Mouse (Mus musculus) heart, embryonic 11.5 days (tissue): Measurements from ENCODE around the gene Syvn1. TPM values are rescaled to one million over a fixed set of nuclear protein-coding genes. Genes with fewer than 3 reads are reported as not detected.

Source experiments
- ATAC-seq: fragments of 200-750 bp; cut with Nextera tagmentation; replicated peaks from 2 replicates; pipeline ENCODE4 v1.8.0; 2017; ENCODE audit warnings: moderate library complexity; ENCODE audit not compliant: insufficient number of reproducible peaks, low FRiP score, low TSS enrichment
- H3K27ac ChIP-seq: fragments of 300-500 bp; sonication (generic); 2 replicates; pipeline ENCODE4 v1.5.1; 2014; ENCODE audit warnings: mild to moderate bottlenecking, low read depth, low read length
- H3K27me3 ChIP-seq: fragments of 300-500 bp; sonication (generic); 2 replicates; pipeline ENCODE4 v1.6.1; 2014; ENCODE audit warnings: mild to moderate bottlenecking, low read length, mixed read lengths; ENCODE audit not compliant: control insufficient read depth, insufficient read depth
- H3K36me3 ChIP-seq: fragments of 300-500 bp; sonication (generic); 2 replicates; pipeline ENCODE4 v1.6.1; 2014; ENCODE audit warnings: mild to moderate bottlenecking, low read length, moderate library complexity, mixed read lengths; ENCODE audit not compliant: control insufficient read depth, insufficient read depth
- H3K4me1 ChIP-seq: fragments of 300-500 bp; sonication (generic); 2 replicates; pipeline ENCODE4 v1.6.1; 2014; ENCODE audit warnings: low read length; ENCODE audit not compliant: control insufficient read depth, insufficient read depth
- H3K4me2 ChIP-seq: fragments of 300-500 bp; sonication (generic); 2 replicates; pipeline ENCODE4 v1.6.1; 2014; ENCODE audit warnings: mild to moderate bottlenecking, moderate library complexity
- H3K4me3 ChIP-seq: fragments of 300-500 bp; sonication (generic); 2 replicates; pipeline ENCODE4 v1.5.1; 2014; ENCODE audit warnings: low read depth, low read length
- H3K9ac ChIP-seq: fragments of 300-500 bp; sonication (generic); 2 replicates; pipeline ENCODE4 v1.6.1; 2014; ENCODE audit warnings: mild to moderate bottlenecking, low read depth, low read length, moderate library complexity
- H3K9me3 ChIP-seq: fragments of 300-500 bp; sonication (generic); replicated peaks from 2 replicates; pipeline ENCODE4 v1.6.1; 2016; ENCODE audit warnings: low read length; ENCODE audit not compliant: control insufficient read depth
- WGBS: fragments of 180-500 bp; shearing (Covaris S2); extraction: QIAGEN DNeasy Blood & Tissue Kit; methylation state at CpG from one replicate; pipeline ENCODE4 v1.1.7; 2014; ENCODE audit not compliant: insufficient replicate concordance; 5-methylcytosine and 5-hydroxymethylcytosine counted together
- polyA plus RNA-seq: library from polyadenylated mRNA; unstranded; fragments of >200 nt; fragmentation: Nextera tagmentation; extraction: Ambion mirVana; gene quantifications from 2 replicates; pipeline ENCODE4 v1.2.1, GENCODE M21; 2014

Syvn1 gene
- polyA plus RNA-seq, 1 experiment from 2014 or later, result 19.5 TPM

DNA sequence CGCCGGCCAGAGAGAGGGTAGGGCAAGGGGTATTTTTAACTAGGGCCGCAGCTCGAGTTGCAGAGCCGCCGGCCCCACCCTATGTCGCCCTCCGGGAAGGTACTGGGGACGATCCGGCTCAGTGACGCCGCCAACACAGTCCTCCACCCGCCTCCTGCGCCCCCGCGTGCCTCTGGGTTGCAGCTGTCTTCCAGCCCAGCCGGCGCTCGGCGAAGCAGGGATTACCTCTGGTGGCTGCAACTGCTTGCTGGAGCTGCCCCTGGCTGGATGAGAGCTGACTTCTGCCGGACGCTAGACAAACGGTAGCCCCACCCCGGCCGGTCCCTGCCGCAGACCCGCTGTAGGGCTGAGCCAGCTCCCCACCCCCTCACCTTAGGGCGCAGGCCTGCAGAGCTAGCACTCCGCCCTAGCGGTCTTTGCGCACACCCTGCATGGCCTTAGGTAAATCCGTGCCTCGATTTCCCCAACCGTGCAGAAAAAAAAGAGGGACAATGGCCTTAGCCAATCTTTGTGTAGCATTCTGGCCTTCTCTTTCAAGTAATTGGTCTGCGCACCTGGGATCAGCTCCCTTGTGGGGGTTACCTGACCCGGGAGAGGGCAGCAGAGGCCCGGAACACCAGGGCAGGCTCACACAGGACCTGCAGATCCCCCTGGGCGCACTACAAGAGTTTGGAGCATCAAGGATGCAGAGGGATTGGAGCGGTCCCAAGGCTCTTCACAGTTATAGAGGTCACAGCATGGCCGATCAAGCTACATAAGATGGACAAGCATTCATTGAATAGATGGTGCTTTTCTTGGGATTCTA, 30.7 kb upstream of the Syvn1 start, which contains the start of gene Capn1:
Capn1 (minus strand) TSS at position 387 of the 805 bp plus-strand sequence.
- 3% methylated on average over 39 of the region's 40 CpGs for WGBS
- peak within 1 kb of the TSS; percentile 73 for H3K9ac ChIP-seq
- peak within 1 kb of the TSS; percentile 80 for H3K27ac ChIP-seq
- peak; percentile 72 for ATAC-seq
- H3K4me2 ChIP-seq, result peak within 1 kb of the TSS; percentile 95
- H3K9me3 ChIP-seq, result no peaks in the 10 kb centered on the region
- peaks cover 9% of the 10 kb centered on the region; the same call in 1 of the 2 replicates for H3K4me1 ChIP-seq
- H3K27me3 ChIP-seq, result peaks cover 6% of the 10 kb centered on the region; the same call in 1 of the 2 replicates
- H3K36me3 ChIP-seq, result no peaks in the 10 kb centered on the region
- peak within 1 kb of the TSS; percentile 60 for H3K4me3 ChIP-seq

DNA sequence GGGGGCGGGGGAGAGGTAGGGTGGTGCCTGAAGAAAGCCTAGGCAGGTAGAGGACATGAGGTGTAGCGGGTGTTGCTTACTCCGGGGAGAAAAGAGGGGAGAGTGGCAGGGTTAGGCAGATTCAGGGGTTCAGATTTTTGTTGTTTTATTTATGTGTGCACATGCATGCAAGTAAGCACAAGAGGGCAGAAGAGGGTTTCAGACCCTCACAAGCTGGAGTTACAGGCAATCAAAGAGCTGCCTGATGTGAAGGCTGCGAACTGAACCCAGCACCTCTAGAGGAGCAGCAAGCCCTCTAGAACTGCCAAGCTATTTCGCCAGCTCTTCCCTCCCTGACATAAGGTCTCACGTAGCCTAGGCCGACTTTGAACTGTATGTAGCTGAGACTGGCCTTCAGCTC, 29.8 kb upstream of the Syvn1 start:
- Histone ChIP-seq H3K4me2 (peak overlapping the region; percentile 95; the same call in 1 of the 2 replicates), H3K9me3 (no peaks in the 10 kb centered on the region), H3K9ac (no peak overlapping the region), H3K27me3 (peaks cover 6% of the 10 kb centered on the region; the same call in 1 of the 2 replicates), H3K4me3 (0 out of 2 replicates have a peak overlapping the region, but pooled peaks have one; percentile 60), H3K27ac (no peak overlapping the region), H3K36me3 (no peaks in the 10 kb centered on the region), H3K4me1 (peaks cover 9% of the 10 kb centered on the region; the same call in 1 of the 2 replicates)
- WGBS, result 52% methylated on average over 7 of the region's 7 CpGs
- no peak for ATAC-seq

DNA sequence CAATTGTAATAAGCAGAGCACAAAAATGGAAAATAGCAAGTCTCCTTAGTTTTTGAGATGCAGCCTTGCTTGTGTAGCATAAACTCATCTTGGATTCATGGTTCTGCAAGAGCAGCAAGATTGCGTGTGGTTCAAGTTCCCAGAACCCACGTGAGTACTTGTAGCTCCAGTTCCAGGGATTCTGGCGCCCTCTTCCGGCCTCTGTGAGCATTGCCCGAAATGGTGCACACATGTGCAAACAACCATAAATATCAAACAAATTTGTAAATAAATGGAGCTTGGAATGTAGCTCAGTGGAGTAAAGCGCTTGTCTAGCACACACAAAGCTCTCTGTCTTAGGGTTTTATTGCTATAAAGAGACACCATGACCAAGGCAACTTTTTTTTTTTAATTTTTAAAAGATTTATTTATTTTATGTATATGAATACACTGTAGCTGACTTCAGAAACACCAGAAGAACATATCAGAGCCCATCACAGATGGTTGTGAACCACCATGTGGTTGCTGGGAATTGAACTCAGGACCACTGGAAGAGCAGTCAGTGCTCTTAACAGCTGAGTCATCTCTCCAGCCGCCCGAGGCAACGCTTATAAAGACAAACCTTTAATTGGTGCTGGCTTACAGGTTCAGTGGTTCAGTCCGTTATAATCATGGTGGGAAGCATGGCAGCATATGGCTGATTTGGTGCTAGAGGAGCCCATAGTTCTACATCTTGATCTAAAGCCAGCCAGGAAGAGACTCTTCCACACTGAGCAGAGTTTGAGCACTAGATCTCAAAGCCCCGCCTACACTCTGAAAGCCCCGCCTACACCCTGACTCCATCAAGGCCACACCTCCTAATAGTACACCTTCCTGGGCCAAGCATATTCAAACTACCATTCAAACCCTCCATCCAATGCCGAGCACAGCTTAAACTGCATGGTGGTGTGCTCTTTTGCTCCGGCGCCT, 28.0 kb upstream of the Syvn1 start:
- Histone ChIP-seq H3K4me3 (no peak overlapping the region), H3K27ac (no peak overlapping the region), H3K36me3 (no peaks in the 10 kb centered on the region), H3K9ac (no peak overlapping the region), H3K4me1 (peaks cover 9% of the 10 kb centered on the region; the same call in 1 of the 2 replicates), H3K9me3 (no peaks in the 10 kb centered on the region), H3K27me3 (peaks cover 3% of the 10 kb centered on the region; the same call in 1 of the 2 replicates), H3K4me2 (no peak overlapping the region)
- WGBS, result 23% methylated on average over 15 of the region's 15 CpGs
- ATAC-seq, result no peak

DNA sequence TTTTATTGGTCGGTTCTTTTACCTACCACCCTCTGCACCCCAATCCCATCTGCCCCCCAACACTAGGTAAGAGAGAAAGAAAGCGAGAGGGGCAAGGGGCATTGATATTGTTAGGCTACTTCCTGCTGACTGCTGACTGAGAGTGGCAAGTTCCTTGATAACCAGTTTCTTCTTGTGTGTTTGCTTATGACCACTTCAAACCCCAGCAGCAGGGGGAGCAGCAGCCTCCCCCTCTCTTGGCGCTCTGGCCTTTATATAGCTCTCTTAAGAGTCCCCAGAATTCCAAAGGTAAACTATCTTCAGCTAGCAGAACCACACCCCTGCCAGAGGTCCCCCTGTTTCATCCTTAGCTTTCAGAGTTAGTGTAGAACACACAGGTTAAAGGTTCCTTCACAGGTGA, 26.1 kb upstream of the Syvn1 start:
- Histone ChIP-seq H3K4me3 (no peak overlapping the region), H3K9ac (no peak overlapping the region), H3K4me2 (no peak overlapping the region), H3K4me1 (peaks cover 2% of the 10 kb centered on the region; the same call in 1 of the 2 replicates), H3K9me3 (no peaks in the 10 kb centered on the region), H3K36me3 (no peaks in the 10 kb centered on the region), H3K27ac (no peak overlapping the region), H3K27me3 (peaks cover 3% of the 10 kb centered on the region; the same call in 1 of the 2 replicates)
- no peak for ATAC-seq
- WGBS, result 35% methylated on average over 3 of the region's 3 CpGs

DNA sequence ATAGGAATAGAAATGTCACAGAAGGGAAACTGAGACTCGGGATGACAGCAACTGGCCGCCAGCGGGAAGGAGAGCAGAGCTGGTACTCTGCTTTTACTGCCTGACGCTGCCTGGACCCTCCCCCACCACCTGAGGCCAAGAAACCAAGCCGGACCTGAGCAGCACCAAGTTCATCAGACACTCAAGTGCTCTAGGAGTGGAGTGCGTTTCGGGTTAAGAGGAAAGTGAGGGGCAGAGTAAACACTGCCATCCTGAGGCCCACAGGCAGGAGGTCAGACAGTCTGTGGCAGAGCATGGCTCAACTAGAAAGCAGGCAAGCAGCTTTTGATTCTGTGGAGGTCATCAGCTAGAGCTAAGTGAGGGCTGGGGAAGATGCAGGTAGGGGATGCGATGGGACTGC, 23.3 kb upstream of the Syvn1 start:
- Histone ChIP-seq H3K27ac (no peak overlapping the region), H3K36me3 (no peaks in the 10 kb centered on the region), H3K4me1 (no peaks in the 10 kb centered on the region), H3K9ac (no peak overlapping the region), H3K9me3 (no peaks in the 10 kb centered on the region), H3K27me3 (no peaks in the 10 kb centered on the region), H3K4me2 (no peak overlapping the region), H3K4me3 (no peak overlapping the region)
- ATAC-seq, result no peak
- 54% methylated on average over 8 of the region's 8 CpGs for WGBS

DNA sequence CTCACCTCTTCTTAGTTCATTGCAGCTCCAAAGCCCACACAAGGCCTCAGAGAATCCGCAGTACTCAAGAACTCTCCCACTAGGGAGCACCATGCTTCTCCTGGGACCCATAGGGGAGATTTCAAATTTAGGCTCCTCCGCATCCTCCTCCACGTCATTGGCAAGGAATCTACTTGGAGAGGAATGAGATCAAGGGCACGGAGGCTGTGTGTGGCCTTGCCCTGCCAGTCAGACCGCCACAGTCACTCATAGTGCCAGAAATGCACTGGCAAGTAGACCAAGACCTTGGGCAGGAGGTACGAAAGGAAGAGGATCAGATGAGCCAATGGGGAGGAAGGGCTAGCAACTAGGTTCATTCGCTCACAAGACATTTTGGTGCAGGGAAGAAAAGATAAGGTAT, 22.4 kb upstream of the Syvn1 start:
- H3K4me3 ChIP-seq, result no peak overlapping the region
- no peaks in the 10 kb centered on the region for H3K4me1 ChIP-seq
- ATAC-seq, result no peak
- H3K36me3 ChIP-seq, result no peaks in the 10 kb centered on the region
- H3K27ac ChIP-seq, result no peak overlapping the region
- no peak overlapping the region for H3K4me2 ChIP-seq
- H3K27me3 ChIP-seq, result no peaks in the 10 kb centered on the region
- H3K9me3 ChIP-seq, result no peaks in the 10 kb centered on the region
- H3K9ac ChIP-seq, result no peak overlapping the region
- WGBS, result 77% methylated on average over 7 of the region's 7 CpGs

DNA sequence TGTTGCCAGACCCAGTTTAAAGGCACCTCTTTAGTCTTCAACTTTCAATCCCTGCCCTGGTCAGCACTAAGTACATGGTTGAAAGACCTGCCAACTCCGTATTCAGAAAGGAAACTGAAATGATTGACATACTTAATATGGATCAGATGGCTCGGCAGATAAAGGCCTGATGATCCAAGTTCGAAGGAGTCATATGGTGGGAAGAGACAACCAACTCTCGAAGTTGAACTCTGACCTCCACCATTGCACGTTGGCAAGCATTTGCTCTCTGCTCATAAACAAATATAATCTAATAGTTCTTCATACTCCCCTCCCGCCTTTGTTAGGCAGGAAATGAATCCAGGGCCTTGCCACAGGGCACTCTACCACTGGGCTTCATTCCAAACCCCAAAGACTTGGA, 17.4 kb upstream of the Syvn1 start:
- H3K36me3 ChIP-seq, result no peaks in the 10 kb centered on the region
- ATAC-seq, result no peak
- no peaks in the 10 kb centered on the region for H3K27me3 ChIP-seq
- H3K4me2 ChIP-seq, result no peak overlapping the region
- H3K9ac ChIP-seq, result no peak overlapping the region
- H3K27ac ChIP-seq, result no peak overlapping the region
- no peak overlapping the region for H3K4me3 ChIP-seq
- no peaks in the 10 kb centered on the region for H3K9me3 ChIP-seq
- H3K4me1 ChIP-seq, result no peaks in the 10 kb centered on the region
- 79% methylated on average over 6 of the region's 6 CpGs for WGBS

DNA sequence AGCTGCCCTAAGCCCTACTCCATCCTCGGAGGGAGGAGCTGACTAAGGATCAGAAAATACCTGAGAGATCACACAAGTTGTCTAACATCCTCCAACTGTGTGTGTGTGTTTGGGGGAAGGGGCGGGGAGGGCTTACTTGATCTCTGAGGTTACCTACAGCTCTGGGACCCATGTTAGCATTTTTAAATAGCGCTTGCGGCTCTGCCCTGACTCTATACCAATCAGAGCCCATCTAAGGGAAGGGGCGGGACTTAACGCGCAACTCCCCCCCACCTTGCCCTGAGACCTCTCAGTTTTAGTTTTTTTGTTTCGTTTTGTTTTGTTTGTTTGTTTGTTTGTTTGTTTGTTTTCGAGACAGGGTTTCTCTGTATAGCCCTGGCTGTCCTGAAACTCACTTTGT, 16.9 kb upstream of the Syvn1 start:
- Histone ChIP-seq H3K27me3 (no peaks in the 10 kb centered on the region), H3K4me1 (no peaks in the 10 kb centered on the region), H3K36me3 (no peaks in the 10 kb centered on the region), H3K27ac (no peak overlapping the region), H3K4me3 (no peak overlapping the region), H3K9me3 (no peaks in the 10 kb centered on the region), H3K4me2 (no peak overlapping the region), H3K9ac (no peak overlapping the region)
- ATAC-seq, result no peak
- WGBS, result 64% methylated on average over 9 of the region's 9 CpGs
